Mouse (Mus musculus) forebrain, embryonic 16.5 days (tissue): ENCODE results near the gene Usp10. TPM values are rescaled to one million over a fixed set of nuclear protein-coding genes. Genes with fewer than 3 reads are reported as not detected.
A peak's percentile ranks its signal among the peaks of the same experiment; 100 is the strongest.

Source experiments
- ATAC-seq: fragments of 200-750 bp; cut with Nextera tagmentation; 2 replicates; pipeline ENCODE4 v1.8.0; 2017; ENCODE audit warnings: mild to moderate bottlenecking, moderate library complexity
- H3K27ac ChIP-seq: fragments of 300-500 bp; sonication (generic); 2 replicates; pipeline ENCODE4 v1.5.1; 2014; ENCODE audit warnings: low read length, control low read depth
- H3K27me3 ChIP-seq: fragments of 300-500 bp; sonication (generic); replicated peaks from 2 replicates; pipeline ENCODE4 v1.6.1; 2014; ENCODE audit warnings: low read length; ENCODE audit not compliant: control insufficient read depth, insufficient read depth
- H3K36me3 ChIP-seq: fragments of 300-500 bp; sonication (generic); 2 replicates; pipeline ENCODE4 v1.6.1; 2014; ENCODE audit not compliant: control insufficient read depth, insufficient read depth
- H3K4me1 ChIP-seq: fragments of 300-500 bp; sonication (generic); replicated peaks from 2 replicates; pipeline ENCODE4 v1.6.1; 2014; ENCODE audit warnings: low read length; ENCODE audit not compliant: control insufficient read depth, insufficient read depth
- H3K4me2 ChIP-seq: fragments of 300-500 bp; sonication (generic); 2 replicates; pipeline ENCODE4 v1.6.1; 2014; ENCODE audit warnings: mild to moderate bottlenecking, low read length, control low read depth
- H3K4me3 ChIP-seq: fragments of 300-500 bp; sonication (generic); replicated peaks from 2 replicates; pipeline ENCODE4 v1.5.1; 2014; ENCODE audit warnings: mild to moderate bottlenecking, low read length, control low read depth
- H3K9ac ChIP-seq: fragments of 300-500 bp; sonication (generic); replicated peaks from 2 replicates; pipeline ENCODE4 v1.6.1; 2014; ENCODE audit warnings: low read depth, low read length, control low read depth
- H3K9me3 ChIP-seq: fragments of 300-500 bp; sonication (generic); 2 replicates; pipeline ENCODE4 v1.6.1; 2016; ENCODE audit warnings: low read length; ENCODE audit not compliant: control insufficient read depth
- WGBS: fragments of 180-500 bp; shearing (Covaris S2); extraction: QIAGEN DNeasy Blood & Tissue Kit; methylation state at CpG from one replicate; pipeline ENCODE4 v1.1.7; 2014; 5-methylcytosine and 5-hydroxymethylcytosine counted together
- polyA plus RNA-seq: library from polyadenylated mRNA; unstranded; fragments of >200 nt; fragmentation: Nextera tagmentation; extraction: Ambion mirVana; gene quantifications from 2 replicates; pipeline ENCODE4 v1.2.1, GENCODE M21; 2015

Usp10 gene
- polyA plus RNA-seq, 1 experiment from 2014 or later, result 158 TPM

DNA sequence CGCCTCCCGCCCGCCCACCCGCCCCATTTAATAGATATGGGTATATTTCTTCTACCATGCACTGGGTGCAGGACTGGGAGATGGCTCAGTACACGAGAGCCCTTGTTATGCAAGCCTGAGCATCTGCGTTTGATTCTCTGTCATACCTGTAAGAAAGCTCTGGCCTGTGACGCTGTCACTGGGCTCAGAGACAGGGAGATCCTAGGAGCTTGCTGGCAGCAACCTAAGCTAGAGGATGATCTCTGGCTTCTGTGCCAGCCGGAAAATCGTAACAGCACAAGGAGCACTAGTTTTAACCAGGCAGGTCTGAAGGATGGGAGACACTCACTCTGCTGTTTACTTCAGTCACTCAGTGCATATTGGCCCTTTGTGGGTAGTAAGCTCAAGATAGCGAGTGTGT is 33.5 kb downstream of the Usp10 start:
- Histone ChIP-seq H3K9me3 (no peaks in the 10 kb centered on the region), H3K9ac (no peak overlapping the region), H3K4me3 (no peak overlapping the region), H3K4me2 (no peak overlapping the region), H3K36me3 (peaks cover 13% of the 10 kb centered on the region), H3K27me3 (no peaks in the 10 kb centered on the region), H3K4me1 (no peaks in the 10 kb centered on the region), H3K27ac (no peak overlapping the region)
- ATAC-seq, result no peak
- WGBS, result 90% methylated on average over 10 of the region's 10 CpGs

DNA sequence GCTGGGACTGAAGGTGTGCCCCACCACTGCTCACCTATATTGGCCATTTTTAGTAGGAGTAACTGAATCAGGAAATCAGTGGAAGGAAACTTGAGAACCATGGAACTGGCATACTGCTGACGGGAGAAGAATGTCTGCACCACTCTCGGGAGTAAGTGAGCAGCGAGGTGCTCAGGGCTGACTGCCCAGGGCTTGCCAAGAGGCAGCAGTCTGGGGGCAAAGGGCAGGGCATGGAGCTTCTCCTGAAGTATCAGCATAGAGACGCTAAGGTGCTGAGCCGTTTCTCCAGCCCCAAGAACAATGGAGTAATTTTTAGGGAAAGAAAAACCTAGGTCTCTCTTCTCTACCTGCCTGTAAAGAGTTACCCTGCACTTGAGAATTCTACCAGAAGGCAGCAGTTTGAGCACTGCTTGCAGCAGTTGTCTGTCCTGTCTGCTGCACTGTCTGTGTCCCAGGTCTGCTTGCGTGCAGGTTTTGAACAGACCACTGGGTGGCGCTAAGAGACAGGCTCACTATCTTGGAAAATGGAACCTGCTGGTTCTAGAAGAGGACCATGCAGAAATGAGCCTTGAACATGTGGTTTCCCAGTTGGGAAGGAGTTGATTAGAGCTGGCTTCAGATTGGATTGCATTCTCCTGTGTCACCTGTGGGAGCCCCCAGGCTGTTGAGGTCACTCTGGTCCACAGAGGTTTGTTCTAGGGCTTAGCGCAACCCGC is 34.1 kb downstream of the Usp10 start:
- Histone ChIP-seq H3K36me3 (peaks cover 13% of the 10 kb centered on the region), H3K4me1 (no peaks in the 10 kb centered on the region), H3K27me3 (no peaks in the 10 kb centered on the region), H3K4me3 (no peak overlapping the region), H3K9ac (no peak overlapping the region), H3K9me3 (no peaks in the 10 kb centered on the region), H3K27ac (no peak overlapping the region), H3K4me2 (no peak overlapping the region)
- WGBS, result 70% methylated on average over 9 of the region's 9 CpGs
- ATAC-seq, result 0 out of 2 replicates have a peak, but pooled peaks have one; percentile 47

DNA sequence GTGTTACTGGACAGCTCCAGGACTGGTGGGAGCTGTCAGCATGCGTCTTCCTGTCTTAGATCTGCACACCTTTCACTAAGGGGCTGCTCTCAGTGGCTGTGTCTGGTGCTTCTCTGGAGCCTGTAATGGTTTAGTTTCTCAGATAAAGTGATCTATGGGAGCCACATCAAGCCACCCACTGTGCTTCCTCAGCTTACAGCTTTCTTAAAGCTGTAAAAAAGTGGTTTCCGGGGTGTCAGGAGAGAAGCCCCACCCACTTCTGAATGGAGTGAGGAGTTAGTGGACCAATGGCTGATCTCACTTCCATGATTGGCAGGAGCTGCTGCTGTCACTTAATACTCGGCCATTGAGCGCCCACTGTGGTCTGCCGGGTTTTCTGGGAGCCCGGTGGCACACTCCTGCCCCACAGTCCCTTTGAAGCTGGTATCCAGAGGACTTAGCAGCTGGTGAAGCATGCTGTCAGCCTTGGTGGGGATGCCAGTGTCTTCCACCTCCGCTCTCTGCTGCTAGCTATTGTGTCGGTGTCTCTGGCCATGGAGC is 36.2 kb downstream of the Usp10 start:
- no peak for ATAC-seq
- no peak overlapping the region for H3K9ac ChIP-seq
- H3K4me1 ChIP-seq, result no peaks in the 10 kb centered on the region
- H3K36me3 ChIP-seq, result peaks cover 18% of the 10 kb centered on the region
- no peaks in the 10 kb centered on the region for H3K9me3 ChIP-seq
- H3K4me3 ChIP-seq, result no peak overlapping the region
- no peak overlapping the region for H3K4me2 ChIP-seq
- 82% methylated on average over 8 of the region's 8 CpGs for WGBS
- H3K27ac ChIP-seq, result no peak overlapping the region
- no peaks in the 10 kb centered on the region for H3K27me3 ChIP-seq

DNA sequence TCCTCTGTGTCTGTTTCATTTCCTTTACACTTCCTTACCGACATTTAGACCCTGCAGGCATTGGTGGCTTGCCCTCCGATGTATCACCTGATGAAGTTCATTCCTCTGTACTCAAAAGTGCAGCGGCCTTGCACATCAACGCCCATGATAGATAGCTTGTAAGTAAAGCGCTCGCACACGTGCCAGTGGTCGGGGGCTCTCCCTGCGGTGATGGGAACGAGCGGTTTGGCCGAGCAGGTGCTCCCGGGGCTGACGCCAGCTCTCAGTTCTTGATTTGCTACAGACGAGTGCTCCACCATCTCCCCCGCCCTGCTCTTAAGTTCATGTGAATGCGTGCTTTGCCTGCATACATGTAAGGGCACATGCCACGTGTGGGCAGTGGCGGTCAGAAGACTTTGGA is 37.5 kb downstream of the Usp10 start:
- H3K36me3 ChIP-seq, result peaks cover 17% of the 10 kb centered on the region
- no peak overlapping the region for H3K27ac ChIP-seq
- H3K4me2 ChIP-seq, result no peak overlapping the region
- no peaks in the 10 kb centered on the region for H3K27me3 ChIP-seq
- no peak overlapping the region for H3K4me3 ChIP-seq
- no peak overlapping the region for H3K9ac ChIP-seq
- H3K4me1 ChIP-seq, result no peaks in the 10 kb centered on the region
- 87% methylated on average over 19 of the region's 19 CpGs for WGBS
- no peaks in the 10 kb centered on the region for H3K9me3 ChIP-seq
- no peak for ATAC-seq

DNA sequence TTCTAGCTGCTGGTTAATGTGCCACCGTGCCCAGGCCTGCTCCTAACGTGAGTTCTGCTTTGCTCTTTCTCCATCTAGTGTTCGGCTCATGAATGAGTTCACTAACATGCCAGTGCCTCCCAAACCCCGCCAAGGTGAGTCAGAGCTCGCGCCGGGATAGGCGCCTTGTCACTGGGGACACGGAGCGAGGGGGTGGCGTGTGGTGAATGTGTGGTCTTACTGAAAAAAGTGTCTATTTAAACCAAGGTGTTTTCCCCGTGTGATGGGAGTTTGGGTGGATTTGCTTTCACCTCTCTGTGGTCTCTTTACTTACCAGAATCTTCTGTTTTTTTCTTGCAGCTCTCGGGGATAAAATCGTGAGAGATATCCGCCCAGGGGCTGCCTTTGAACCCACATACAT is 38.2 kb downstream of the Usp10 start:
- Histone ChIP-seq H3K27ac (no peak overlapping the region), H3K9ac (no peak overlapping the region), H3K4me1 (no peaks in the 10 kb centered on the region), H3K36me3 (peaks cover 23% of the 10 kb centered on the region), H3K27me3 (no peaks in the 10 kb centered on the region), H3K4me3 (no peak overlapping the region), H3K4me2 (no peak overlapping the region), H3K9me3 (no peaks in the 10 kb centered on the region)
- no peak for ATAC-seq
- WGBS, result 73% methylated on average over 15 of the region's 15 CpGs

DNA sequence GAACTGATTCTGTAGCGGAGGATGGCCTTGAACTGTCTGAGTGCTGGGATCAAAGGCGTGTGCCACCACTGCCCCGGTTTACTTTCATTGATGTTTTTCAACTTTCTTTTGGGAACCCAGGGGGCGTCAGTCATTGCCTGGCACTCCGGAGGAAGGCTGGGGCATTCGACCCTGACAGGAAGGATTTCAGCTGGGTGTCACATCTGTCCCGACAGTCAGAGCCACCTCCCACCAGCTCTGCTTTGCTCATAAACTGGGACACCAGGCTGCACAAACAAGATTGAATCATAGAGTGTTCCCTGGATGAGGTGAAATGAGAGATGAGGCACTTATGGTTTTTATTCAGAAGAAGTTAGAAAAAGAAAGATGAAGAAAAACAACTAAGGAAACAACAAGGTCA is 42.1 kb downstream of the Usp10 start:
- Histone ChIP-seq H3K36me3 (peaks cover 49% of the 10 kb centered on the region), H3K4me2 (no peak overlapping the region), H3K27ac (no peak overlapping the region), H3K4me3 (no peak overlapping the region), H3K9me3 (no peaks in the 10 kb centered on the region), H3K9ac (no peak overlapping the region), H3K4me1 (no peaks in the 10 kb centered on the region), H3K27me3 (no peaks in the 10 kb centered on the region)
- 72% methylated on average over 7 of the region's 7 CpGs for WGBS
- ATAC-seq, result no peak

DNA sequence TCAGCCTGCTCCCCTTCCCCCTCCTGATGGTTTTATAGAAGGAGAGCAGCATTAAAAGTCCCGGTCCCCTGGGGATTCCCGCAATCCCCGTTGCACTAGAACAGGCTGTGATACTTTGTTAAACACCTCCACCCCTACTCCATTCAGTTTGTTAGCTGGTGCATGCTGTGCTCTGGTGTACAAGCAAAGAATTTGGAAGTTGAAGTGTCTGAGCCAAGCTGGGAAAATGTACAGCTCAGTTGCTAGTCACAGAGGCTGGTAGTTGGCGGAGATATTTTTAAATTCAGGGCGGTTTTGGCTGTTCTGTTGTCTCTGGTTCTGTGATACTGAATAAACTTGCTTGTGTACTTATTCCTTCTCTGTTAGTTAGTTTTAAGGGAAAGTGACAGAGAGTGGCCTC is 42.6 kb downstream of the Usp10 start:
- H3K9ac ChIP-seq, result no peak overlapping the region
- no peak overlapping the region for H3K4me2 ChIP-seq
- H3K4me3 ChIP-seq, result no peak overlapping the region
- H3K4me1 ChIP-seq, result no peaks in the 10 kb centered on the region
- no peaks in the 10 kb centered on the region for H3K9me3 ChIP-seq
- ATAC-seq, result no peak
- H3K27me3 ChIP-seq, result no peaks in the 10 kb centered on the region
- no peak overlapping the region for H3K27ac ChIP-seq
- peaks cover 49% of the 10 kb centered on the region for H3K36me3 ChIP-seq
- 64% methylated on average over 5 of the region's 5 CpGs for WGBS

DNA sequence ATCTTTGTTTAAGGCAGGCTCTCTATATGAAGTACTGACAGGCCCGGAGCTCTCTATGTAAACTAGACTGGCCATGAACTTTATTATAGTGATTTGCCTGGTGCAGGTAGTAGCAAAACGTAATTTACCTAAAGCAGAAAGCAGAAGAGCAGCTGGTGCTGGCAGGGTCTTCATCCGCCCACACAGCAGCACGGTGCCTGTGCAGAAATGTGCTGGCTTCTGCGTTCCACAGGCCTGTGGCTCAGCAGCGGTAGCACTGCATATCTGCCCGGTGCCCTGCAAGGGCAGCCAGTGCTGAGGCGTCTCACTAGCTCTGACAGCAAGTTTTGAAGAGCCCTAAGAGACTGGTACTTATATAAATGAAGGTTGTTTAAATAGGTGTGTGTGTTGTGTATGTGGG is 45.2 kb downstream of the Usp10 start:
- WGBS, result 91% methylated on average over 8 of the region's 8 CpGs
- Histone ChIP-seq H3K4me2 (no peak overlapping the region), H3K27ac (no peak overlapping the region), H3K9me3 (no peaks in the 10 kb centered on the region), H3K36me3 (peaks cover 47% of the 10 kb centered on the region), H3K4me3 (no peak overlapping the region), H3K27me3 (no peaks in the 10 kb centered on the region), H3K4me1 (peaks cover 1% of the 10 kb centered on the region), H3K9ac (no peak overlapping the region)
- no peak for ATAC-seq

DNA sequence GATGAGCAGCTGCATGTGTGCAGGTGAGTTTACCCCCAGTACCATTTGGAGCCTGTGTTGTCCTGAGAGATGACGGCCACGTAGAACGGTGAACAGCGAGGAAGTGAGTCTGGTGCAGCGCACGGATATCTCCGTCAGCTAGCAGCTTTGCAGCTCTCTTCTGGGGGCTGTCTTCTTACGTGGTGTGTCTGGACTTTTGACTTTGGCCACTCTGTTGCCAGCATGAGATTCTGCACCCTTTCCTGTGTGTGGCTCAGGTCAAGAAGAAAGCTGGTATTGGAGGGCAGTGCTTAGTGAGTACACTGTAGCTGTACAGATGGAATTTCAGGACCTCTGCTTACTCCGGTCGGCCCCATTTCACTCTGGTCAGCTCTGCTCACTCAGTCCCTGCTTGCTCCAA is 47.9 kb downstream of the Usp10 start:
- 93% methylated on average over 10 of the region's 10 CpGs for WGBS
- Histone ChIP-seq H3K4me1 (peaks cover 9% of the 10 kb centered on the region), H3K4me2 (no peak overlapping the region), H3K27ac (no peak overlapping the region), H3K27me3 (no peaks in the 10 kb centered on the region), H3K9me3 (no peaks in the 10 kb centered on the region), H3K9ac (no peak overlapping the region), H3K36me3 (peaks cover 32% of the 10 kb centered on the region), H3K4me3 (no peak overlapping the region)
- ATAC-seq, result no peak
